Mouse (Mus musculus): ENCODE data around the gene Dhx8. TPM values are rescaled to one million over a fixed set of nuclear protein-coding genes. Genes with fewer than 3 reads are reported as not detected.
A peak's percentile ranks its signal among the peaks of the same experiment; 100 is the strongest.

The Dhx8 gene
- total and polyA plus RNA-seq, 3 experiments, result 33.1 to 44.7 TPM; not detected in 1

DNA sequence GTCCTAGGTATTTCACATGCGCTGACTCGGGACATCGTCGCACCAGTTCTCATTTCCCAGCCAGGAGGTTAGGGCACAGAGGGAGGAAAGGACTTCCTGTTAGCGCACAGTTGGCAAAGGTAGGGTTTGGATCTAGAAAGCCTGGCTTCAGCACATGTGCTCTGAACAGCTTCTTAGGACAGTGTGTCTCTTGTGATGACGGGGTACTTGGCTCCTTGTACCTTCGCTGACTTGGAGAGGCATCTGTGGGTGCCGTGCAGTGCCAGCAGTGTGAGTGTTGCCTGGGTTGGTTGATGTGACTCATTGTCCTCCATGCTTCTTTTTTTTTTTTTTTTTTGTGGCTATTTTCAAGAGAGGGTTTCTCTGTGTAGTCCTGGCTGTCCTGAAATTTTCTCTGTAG lies 23.9 kb downstream of the Dhx8 start:
- Histone ChIP-seq H3K27ac (ENCODE audit: control insufficient read depth, low read depth, low read length) (no peak overlapping the region), H3K36me3 (ENCODE audit: control insufficient read depth in 1 of 2, insufficient read depth in 2 of 2, low read length in 2 of 2) (peaks cover 0 to 31% of the 10 kb centered on the region in 2 experiments; a peak in 2 of 4 replicates), H3K27me3 (ENCODE audit: control insufficient read depth in 1 of 2, insufficient read depth in 2 of 2, low read length in 2 of 2) (no peaks in the 10 kb centered on the region), H3K4me1 (ENCODE audit: control insufficient read depth in 1 of 2, insufficient read depth in 2 of 2, low read length in 2 of 2) (no peaks in the 10 kb centered on the region), H3K9me3 (replicated peaks; ENCODE audit: insufficient read depth, low read length) (no peaks in the 10 kb centered on the region), H3K9ac (ENCODE audit: control insufficient read depth, low read depth, low read length, poor library complexity, severe bottlenecking) (no peak overlapping the region), H3K4me3 (ENCODE audit: control insufficient read depth in 1 of 2, insufficient read depth in 1 of 2, low read depth in 2 of 2, low read length in 2 of 2) (no peak overlapping the region), H3K79me2 (ENCODE audit: control insufficient read depth, insufficient read depth, low read length, poor library complexity) (no peaks in the 10 kb centered on the region)
- DNase-seq (ENCODE audit: low read depth, low spot score), result no peak
- TF ChIP-seq ETS1 (IDR thresholded peaks at IDR 0.05; ENCODE audit: low read depth, low read length), result no peak
- 0 out of 2 replicates have a peak, but pooled peaks have one; percentile 7 for TF ChIP-seq ZNF384 (IDR thresholded peaks at IDR 0.05; ENCODE audit: low read depth, low read length)

DNA sequence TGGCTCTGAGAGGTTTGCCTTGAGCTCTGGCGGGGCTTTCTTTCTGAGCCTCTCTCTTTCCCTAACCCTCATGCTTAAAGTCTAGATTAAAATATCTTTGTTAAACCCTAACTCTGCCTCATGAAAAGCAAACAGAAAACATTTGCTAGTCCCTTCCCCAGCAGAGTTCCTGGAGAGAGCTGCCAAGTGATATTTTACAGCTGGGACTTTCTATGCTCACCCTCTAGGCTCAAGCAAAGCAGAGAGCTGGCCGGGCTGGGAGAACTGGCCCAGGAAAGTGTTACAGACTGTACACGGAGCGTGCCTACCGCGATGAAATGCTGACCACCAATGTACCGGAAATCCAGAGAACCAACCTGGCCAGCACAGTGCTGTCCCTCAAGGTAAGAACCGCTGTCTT lies 24.6 kb downstream of the Dhx8 start:
- H3K36me3 ChIP-seq (ENCODE audit: control insufficient read depth in 1 of 2, insufficient read depth in 2 of 2, low read length in 2 of 2), result peaks cover 0 to 28% of the 10 kb centered on the region in 2 experiments; a peak in 2 of 4 replicates
- no peaks in the 10 kb centered on the region for H3K79me2 ChIP-seq (ENCODE audit: control insufficient read depth, insufficient read depth, low read length, poor library complexity)
- no peaks in the 10 kb centered on the region for H3K4me1 ChIP-seq (ENCODE audit: control insufficient read depth in 1 of 2, insufficient read depth in 2 of 2, low read length in 2 of 2)

GRCm38 (mm10) chr11:101758431-101758830 lies 25.7 kb downstream of the Dhx8 start:
- no peak overlapping the region for H3K4me3 ChIP-seq (ENCODE audit: control insufficient read depth in 1 of 2, insufficient read depth in 1 of 2, low read depth in 2 of 2, low read length in 2 of 2)
- H3K27me3 ChIP-seq (ENCODE audit: control insufficient read depth in 1 of 2, insufficient read depth in 2 of 2, low read length in 2 of 2), result no peaks in the 10 kb centered on the region
- no peak overlapping the region for H3K9ac ChIP-seq (ENCODE audit: control insufficient read depth, low read depth, low read length, poor library complexity, severe bottlenecking)
- peaks cover 0 to 22% of the 10 kb centered on the region in 2 experiments; a peak in 2 of 4 replicates for H3K36me3 ChIP-seq (ENCODE audit: control insufficient read depth in 1 of 2, insufficient read depth in 2 of 2, low read length in 2 of 2)
- TF ChIP-seq ETS1 (IDR thresholded peaks at IDR 0.05; ENCODE audit: low read depth, low read length) (no peak), ZMIZ1 (IDR thresholded peaks at IDR 0.05; ENCODE audit: low read depth, low read length) (no peak), USF1 (IDR thresholded peaks at IDR 0.05; ENCODE audit: low read depth, low read length) (0 out of 2 replicates have a peak, but pooled peaks have one; percentile 18)
- no peaks in the 10 kb centered on the region for H3K79me2 ChIP-seq (ENCODE audit: control insufficient read depth, insufficient read depth, low read length, poor library complexity)
- no peak overlapping the region for H3K27ac ChIP-seq (ENCODE audit: control insufficient read depth, low read depth, low read length)
- no peak for DNase-seq (ENCODE audit: low read depth, low spot score)
- no peaks in the 10 kb centered on the region for H3K4me1 ChIP-seq (ENCODE audit: control insufficient read depth in 1 of 2, insufficient read depth in 2 of 2, low read length in 2 of 2)
- no peaks in the 10 kb centered on the region for H3K9me3 ChIP-seq (replicated peaks; ENCODE audit: insufficient read depth, low read length)

More for the DNA sequence above, 24.6 kb downstream of the Dhx8 start:
- H3K27me3 ChIP-seq (ENCODE audit: control insufficient read depth in 1 of 2, insufficient read depth in 2 of 2, low read length in 2 of 2), result no peaks in the 10 kb centered on the region
- no peak for DNase-seq (ENCODE audit: low read depth, low spot score)
- H3K9me3 ChIP-seq (replicated peaks; ENCODE audit: insufficient read depth, low read length), result no peaks in the 10 kb centered on the region
- TF ChIP-seq UBTF (IDR thresholded peaks at IDR 0.05; ENCODE audit: borderline replicate concordance, insufficient read depth, low read depth, low read length) (no peak), BHLHE40 (IDR thresholded peaks at IDR 0.05; ENCODE audit: borderline replicate concordance, low read depth, low read length) (no peak), KAT2A (conservative IDR thresholded peaks at IDR 0.05; ENCODE audit: low read depth, low read length) (no peak), E2F4 (IDR thresholded peaks at IDR 0.05; ENCODE audit: borderline replicate concordance, low read depth, low read length) (no peak), MYC (IDR thresholded peaks at IDR 0.05; ENCODE audit: low read depth, low read length) (no peak), POLR2AphosphoS5 (IDR thresholded peaks at IDR 0.05; ENCODE audit: borderline replicate concordance, low read depth, low read length) (no peak), CTCF (IDR thresholded peaks at IDR 0.05 in 2 of 3, conservative IDR thresholded peaks at IDR 0.05 in 1 of 3; ENCODE audit: control insufficient read depth in 1 of 3, insufficient read depth in 1 of 3, low read depth in 2 of 3, low read length in 3 of 3, poor library complexity in 1 of 3, severe bottlenecking in 1 of 3) (no peak), JUND (IDR thresholded peaks at IDR 0.05; ENCODE audit: low read depth, low read length) (no peak)
- no peak overlapping the region for H3K4me3 ChIP-seq (ENCODE audit: control insufficient read depth in 1 of 2, insufficient read depth in 1 of 2, low read depth in 2 of 2, low read length in 2 of 2)
- no peak overlapping the region for H3K27ac ChIP-seq (ENCODE audit: control insufficient read depth, low read depth, low read length)
- H3K9ac ChIP-seq (ENCODE audit: control insufficient read depth, low read depth, low read length, poor library complexity, severe bottlenecking), result no peak overlapping the region
